Mouse (Mus musculus) lung, postnatal 0 days (tissue): Measurements from ENCODE around the gene Nab2.

Source experiments
- CTCF ChIP-seq: IDR thresholded peaks from 2 replicates; pipeline ENCODE4 v1.5.1; 2016; ENCODE audit warnings: antibody characterized with exemption, mild to moderate bottlenecking
- EP300 ChIP-seq: IDR thresholded peaks from 2 replicates; pipeline ENCODE4 v1.6.1; 2016; ENCODE audit warnings: antibody characterized with exemption, mild to moderate bottlenecking, control low read depth

GRCm38 (mm10) chr10:127664166-127664565 is 4.2 kb downstream of the Nab2 start:
- TF ChIP-seq CTCF (no peak), EP300 (no peak)
